Mouse (Mus musculus) myocyte (in vitro differentiated cells): ENCODE results near the gene Wbp4.

Experiments used
- MAX ChIP-seq: IDR thresholded peaks from one replicate; pipeline ENCODE4 v1.6.1; 2011; ENCODE audit warnings: low read depth, mild to moderate bottlenecking, control low read depth
- MYOD1 ChIP-seq, 3 experiments: IDR thresholded peaks; one replicate each; pipeline ENCODE4 v1.6.1; 2011; ENCODE audit warnings: control low read depth in 2 of 3, low read depth in 2 of 3, mild to moderate bottlenecking in 2 of 3, moderate library complexity in 1 of 3; ENCODE audit not compliant: insufficient read length in 2 of 3, control insufficient read depth in 1 of 3
- POLR2A ChIP-seq: IDR thresholded peaks from one replicate; pipeline ENCODE4 v1.6.1; 2011; ENCODE audit warnings: low read depth, mild to moderate bottlenecking, control low read depth, moderate library complexity; ENCODE audit not compliant: insufficient read length

GRCm38 (mm10) chr14:79508662-79509305 lies 27.5 kb upstream of the Wbp4 start:
- no peak for TF ChIP-seq MAX
- no peak for TF ChIP-seq MYOD1 (IDR thresholded peaks at IDR 0.05; ENCODE audit: control insufficient read depth in 1 of 3, insufficient read length in 2 of 3, low read depth in 2 of 3)
- no peak for TF ChIP-seq POLR2A
